Mouse (Mus musculus): Measurements from ENCODE around the gene Tbpl2. TPM values are rescaled to one million over a fixed set of nuclear protein-coding genes. Genes with fewer than 3 reads are reported as not detected.

Tbpl2 gene
- polyA plus RNA-seq, 1 experiment, result not detected

DNA sequence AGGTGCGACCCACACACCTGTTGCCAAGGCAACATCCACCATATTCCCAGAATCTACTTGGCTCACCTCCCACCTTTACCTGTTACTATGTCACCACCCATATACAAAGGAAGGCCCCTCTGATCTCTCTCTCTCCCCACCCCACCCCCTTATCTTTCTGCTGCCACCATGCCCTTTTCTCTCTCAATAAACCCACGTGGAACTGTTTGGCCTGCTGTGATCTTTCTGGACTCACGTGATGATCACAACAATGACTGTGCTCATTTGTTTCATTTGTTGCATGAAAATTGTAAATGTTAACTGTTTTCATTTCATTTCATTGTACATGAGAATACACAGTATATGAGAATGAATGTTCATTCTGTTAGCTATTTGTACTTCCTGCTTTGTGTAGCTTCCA, 45.9 kb downstream of the Tbpl2 start:
- Histone ChIP-seq H3K79me2 (ENCODE audit: control insufficient read depth, insufficient read depth) (no peaks in the 10 kb centered on the region), H3K4me2 (ENCODE audit: low read depth) (no peak overlapping the region), H3K27me3 (ENCODE audit: control insufficient read depth, insufficient read depth, insufficient read length) (no peaks in the 10 kb centered on the region), H3K36me3 (ENCODE audit: control insufficient read depth, insufficient read depth) (no peaks in the 10 kb centered on the region), H3K4me3 (no peak overlapping the region), H3ac (ENCODE audit: control insufficient read depth, insufficient read length) (no peak overlapping the region)
- TF ChIP-seq POLR2AphosphoS2 (IDR thresholded peaks at IDR 0.05; ENCODE audit: insufficient read length, low read depth), result no peak
- TF ChIP-seq REST (IDR thresholded peaks at IDR 0.05; ENCODE audit: insufficient read depth, insufficient read length), result no peak

DNA sequence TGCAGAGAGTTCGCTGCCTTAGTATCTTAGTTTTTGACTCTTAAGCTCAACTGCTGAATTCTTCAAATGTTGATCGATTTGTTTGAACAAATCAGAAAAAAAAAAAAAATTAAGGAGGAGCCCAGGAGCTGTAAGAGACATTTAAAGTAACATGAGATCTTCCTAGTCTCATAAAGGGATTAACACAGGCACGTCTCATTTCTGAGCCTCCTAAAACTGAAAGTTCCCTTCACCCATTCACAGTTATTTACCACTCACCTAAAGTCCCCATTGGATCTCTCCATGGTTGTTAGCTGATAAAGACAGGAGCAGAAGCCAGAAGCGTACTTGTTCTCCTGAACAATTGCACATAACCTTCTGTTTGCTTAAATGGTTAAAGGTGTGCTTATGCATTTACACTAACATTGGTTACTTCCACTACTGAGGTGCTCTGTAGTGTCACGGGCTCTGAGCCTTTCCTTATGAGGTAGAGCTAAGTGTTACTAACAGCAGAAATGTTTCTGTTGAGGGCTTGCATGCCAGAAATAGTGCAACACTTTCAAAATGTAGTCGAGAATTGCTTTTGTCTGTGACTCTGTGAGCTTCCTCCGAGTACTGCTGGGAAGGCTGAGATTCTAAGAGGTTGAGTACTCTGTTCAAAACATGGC, 46.9 kb downstream of the Tbpl2 start, which contains the start of gene Hnmt:
Gene Hnmt, minus strand, starts transcription at position 51 of the 647 bp plus-strand sequence.
- no peak within 1 kb of the TSS for H3K4me2 ChIP-seq (ENCODE audit: low read depth)
- no peaks in the 10 kb centered on the region for H3K79me2 ChIP-seq (ENCODE audit: control insufficient read depth, insufficient read depth)
- no peaks in the 10 kb centered on the region for H3K27me3 ChIP-seq (ENCODE audit: control insufficient read depth, insufficient read depth, insufficient read length)
- TF ChIP-seq SRF (IDR thresholded peaks at IDR 0.05; ENCODE audit: control insufficient read depth, insufficient read length, low read depth), result no peak
- TF ChIP-seq MYOG (IDR thresholded peaks at IDR 0.05; ENCODE audit: control insufficient read depth in 1 of 3, insufficient read depth in 1 of 3, insufficient read length in 2 of 3, low read depth in 2 of 3), result no peak
- no peak for TF ChIP-seq REST (IDR thresholded peaks at IDR 0.05; ENCODE audit: insufficient read depth, insufficient read length)
- no peak for TF ChIP-seq POLR2AphosphoS2 (IDR thresholded peaks at IDR 0.05; ENCODE audit: insufficient read length, low read depth)
- no peak for TF ChIP-seq CEBPB (IDR thresholded peaks at IDR 0.05; ENCODE audit: insufficient read depth, poor library complexity, severe bottlenecking)
- TF ChIP-seq TCF12 (IDR thresholded peaks at IDR 0.05; ENCODE audit: insufficient read depth, poor library complexity, severe bottlenecking), result no peak
- no peak for TF ChIP-seq TCF3 (IDR thresholded peaks at IDR 0.05; ENCODE audit: insufficient read length, low read depth)
- TF ChIP-seq POLR2A (IDR thresholded peaks at IDR 0.05; ENCODE audit: insufficient read length, low read depth), result no peak
- no peak for TF ChIP-seq MYOD1 (IDR thresholded peaks at IDR 0.05; ENCODE audit: control insufficient read depth in 1 of 3, insufficient read length in 2 of 3, low read depth in 2 of 3)
- TF ChIP-seq USF1 (IDR thresholded peaks at IDR 0.05; ENCODE audit: low read depth), result no peak
- TF ChIP-seq MAX (IDR thresholded peaks at IDR 0.05; ENCODE audit: low read depth), result no peak
- TF ChIP-seq E2F4 (IDR thresholded peaks at IDR 0.05; ENCODE audit: insufficient read depth), result no peak
- H3ac ChIP-seq (ENCODE audit: control insufficient read depth, insufficient read length), result no peak within 1 kb of the TSS
- H3K4me3 ChIP-seq, result no peak within 1 kb of the TSS
- no peaks in the 10 kb centered on the region for H3K36me3 ChIP-seq (ENCODE audit: control insufficient read depth, insufficient read depth)

DNA sequence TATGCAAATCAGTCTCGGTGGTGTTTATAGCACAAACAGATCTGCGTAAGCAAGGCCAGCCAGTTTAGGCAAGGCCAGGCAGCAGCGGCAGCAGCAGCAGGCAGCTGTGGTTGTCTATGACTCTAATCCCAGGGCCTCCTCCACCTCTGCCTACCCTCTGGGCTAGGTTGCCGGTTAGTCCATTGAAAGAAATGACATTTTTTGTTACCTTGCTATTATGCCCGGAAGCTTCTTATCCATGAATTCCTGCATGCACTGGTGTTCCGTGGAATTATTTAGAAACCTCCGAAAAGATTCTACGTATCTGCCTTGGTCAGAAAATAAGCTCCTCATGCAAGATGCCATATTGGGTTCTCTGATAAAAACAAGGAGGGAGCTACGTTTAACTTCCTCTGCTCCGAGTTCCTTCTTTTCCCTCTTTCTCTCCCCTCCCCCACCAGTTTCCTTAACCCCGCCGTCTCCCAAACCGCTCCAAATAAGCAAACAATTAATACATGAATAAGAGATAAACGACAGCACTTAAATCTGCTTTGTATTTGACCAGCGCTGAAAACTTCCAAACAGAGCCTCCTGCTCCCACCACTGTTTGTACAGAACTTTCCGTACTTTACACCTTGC, 47.8 kb downstream of the Tbpl2 start:
- Histone ChIP-seq H3K27me3 (ENCODE audit: control insufficient read depth, insufficient read depth, insufficient read length) (no peaks in the 10 kb centered on the region), H3K79me2 (ENCODE audit: control insufficient read depth, insufficient read depth) (no peaks in the 10 kb centered on the region), H3K4me3 (no peak overlapping the region), H3K36me3 (ENCODE audit: control insufficient read depth, insufficient read depth) (no peaks in the 10 kb centered on the region), H3ac (ENCODE audit: control insufficient read depth, insufficient read length) (no peak overlapping the region), H3K4me2 (ENCODE audit: low read depth) (no peak overlapping the region)
- TF ChIP-seq CEBPB (IDR thresholded peaks at IDR 0.05; ENCODE audit: insufficient read depth, poor library complexity, severe bottlenecking) (no peak), SRF (IDR thresholded peaks at IDR 0.05; ENCODE audit: control insufficient read depth, insufficient read length, low read depth) (no peak), MAX (IDR thresholded peaks at IDR 0.05; ENCODE audit: low read depth) (no peak), REST (IDR thresholded peaks at IDR 0.05; ENCODE audit: insufficient read depth, insufficient read length) (no peak), TCF3 (IDR thresholded peaks at IDR 0.05; ENCODE audit: insufficient read length, low read depth) (no peak), POLR2A (IDR thresholded peaks at IDR 0.05; ENCODE audit: insufficient read length, low read depth) (no peak), E2F4 (IDR thresholded peaks at IDR 0.05; ENCODE audit: insufficient read depth) (no peak), USF1 (IDR thresholded peaks at IDR 0.05; ENCODE audit: low read depth) (no peak), TCF12 (IDR thresholded peaks at IDR 0.05; ENCODE audit: insufficient read depth, poor library complexity, severe bottlenecking) (no peak), MYOD1 (IDR thresholded peaks at IDR 0.05; ENCODE audit: control insufficient read depth in 1 of 3, insufficient read length in 2 of 3, low read depth in 2 of 3) (no peak), MYOG (IDR thresholded peaks at IDR 0.05; ENCODE audit: control insufficient read depth in 1 of 3, insufficient read depth in 1 of 3, insufficient read length in 2 of 3, low read depth in 2 of 3) (no peak), POLR2AphosphoS2 (IDR thresholded peaks at IDR 0.05; ENCODE audit: insufficient read length, low read depth) (no peak)

DNA sequence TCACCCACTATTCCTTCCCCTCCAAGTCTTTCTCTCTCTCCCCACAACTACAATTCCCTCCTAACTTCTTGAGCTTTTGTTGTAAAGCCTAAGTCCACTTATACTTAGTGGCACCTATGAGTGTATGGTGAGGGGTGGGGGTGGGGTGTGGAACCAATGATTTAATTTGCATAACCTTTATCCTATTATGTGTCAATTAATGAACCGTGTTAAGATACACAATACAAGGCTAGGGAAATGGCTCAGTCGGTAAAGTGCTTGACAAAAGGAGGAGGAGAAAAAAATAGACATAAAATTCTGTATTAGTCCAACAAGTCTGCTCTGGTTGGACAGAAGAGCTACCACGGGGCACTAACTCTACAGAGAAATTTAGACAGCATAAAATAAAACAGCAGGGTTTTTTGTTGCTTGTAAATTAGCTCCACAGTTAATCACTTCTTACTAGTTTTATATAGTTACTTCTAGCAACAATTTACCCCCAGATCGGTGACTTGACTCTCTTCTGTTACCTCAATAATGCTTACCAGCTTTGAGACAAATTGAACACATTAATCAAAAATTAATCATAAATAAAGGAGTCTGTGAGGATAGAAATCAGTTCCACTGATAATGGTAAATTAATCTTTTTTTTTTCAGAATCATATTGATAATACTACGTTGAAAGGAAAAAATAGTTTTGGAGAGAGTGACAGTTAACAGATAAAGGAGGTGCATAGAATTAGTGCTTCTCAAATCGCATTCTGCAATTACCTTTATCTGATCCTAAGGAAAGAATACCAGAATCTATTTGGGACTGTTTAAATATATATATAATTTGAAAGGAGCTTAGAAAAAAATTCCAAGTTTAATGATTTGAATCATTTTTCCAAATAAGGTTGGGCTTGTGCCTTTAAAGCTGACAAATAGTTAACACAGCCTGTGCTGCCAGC, 48.6 kb downstream of the Tbpl2 start:
- Histone ChIP-seq H3K4me2 (ENCODE audit: low read depth) (no peak overlapping the region), H3K36me3 (ENCODE audit: control insufficient read depth, insufficient read depth) (no peaks in the 10 kb centered on the region), H3K27me3 (ENCODE audit: control insufficient read depth, insufficient read depth, insufficient read length) (no peaks in the 10 kb centered on the region), H3K4me3 (no peak overlapping the region), H3K79me2 (ENCODE audit: control insufficient read depth, insufficient read depth) (no peaks in the 10 kb centered on the region), H3ac (ENCODE audit: control insufficient read depth, insufficient read length) (no peak overlapping the region)
- no peak for TF ChIP-seq MYOG (IDR thresholded peaks at IDR 0.05; ENCODE audit: control insufficient read depth in 1 of 3, insufficient read depth in 1 of 3, insufficient read length in 2 of 3, low read depth in 2 of 3)
- TF ChIP-seq POLR2A (IDR thresholded peaks at IDR 0.05; ENCODE audit: insufficient read length, low read depth), result no peak
- TF ChIP-seq CEBPB (IDR thresholded peaks at IDR 0.05; ENCODE audit: insufficient read depth, poor library complexity, severe bottlenecking), result no peak
- TF ChIP-seq SRF (IDR thresholded peaks at IDR 0.05; ENCODE audit: control insufficient read depth, insufficient read length, low read depth), result no peak
- no peak for TF ChIP-seq TCF12 (IDR thresholded peaks at IDR 0.05; ENCODE audit: insufficient read depth, poor library complexity, severe bottlenecking)
- no peak for TF ChIP-seq MYOD1 (IDR thresholded peaks at IDR 0.05; ENCODE audit: control insufficient read depth in 1 of 3, insufficient read length in 2 of 3, low read depth in 2 of 3)
- no peak for TF ChIP-seq POLR2AphosphoS2 (IDR thresholded peaks at IDR 0.05; ENCODE audit: insufficient read length, low read depth)
- TF ChIP-seq MAX (IDR thresholded peaks at IDR 0.05; ENCODE audit: low read depth), result no peak
- no peak for TF ChIP-seq REST (IDR thresholded peaks at IDR 0.05; ENCODE audit: insufficient read depth, insufficient read length)
- TF ChIP-seq USF1 (IDR thresholded peaks at IDR 0.05; ENCODE audit: low read depth), result no peak

Data from myocyte (in vitro differentiated cells).